Mouse (Mus musculus) testis, adult 2 months (tissue): ENCODE results near the gene Tmem147.

Source experiments
- CTCF ChIP-seq: fragments of 200-500 bp; IDR thresholded peaks from 2 replicates; pipeline ENCODE4 v1.5.1; 2012; ENCODE audit warnings: low read depth, mild to moderate bottlenecking, inconsistent platforms, low read length, moderate library complexity; ENCODE audit not compliant: control insufficient read depth, insufficient read depth, insufficient replicate concordance
- POLR2A ChIP-seq: fragments of 200-500 bp; IDR thresholded peaks from 2 replicates; pipeline ENCODE4 v1.6.1; 2012; ENCODE audit warnings: low read depth, mild to moderate bottlenecking, inconsistent platforms, low read length, moderate library complexity; ENCODE audit not compliant: control insufficient read depth

DNA sequence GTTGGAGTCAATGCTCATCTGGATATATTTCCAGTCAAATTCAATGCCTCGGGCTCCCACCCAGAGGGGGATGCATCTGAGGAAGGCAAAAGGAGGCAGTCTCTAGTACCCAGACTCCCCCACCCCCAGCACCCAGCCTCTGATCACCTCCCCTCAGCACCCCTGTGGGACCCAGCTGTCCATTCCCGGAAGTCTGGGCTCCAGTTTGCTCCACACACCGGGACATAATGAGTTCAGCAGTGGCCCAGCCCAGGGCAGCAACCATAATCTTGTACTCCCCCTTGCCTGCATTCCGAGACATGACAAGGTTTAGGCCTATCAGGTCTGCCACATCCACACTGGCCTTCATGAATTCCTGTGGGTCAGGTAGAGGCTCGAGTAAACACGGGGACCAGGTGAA is 1.1 kb downstream of the Tmem147 start:
- TF ChIP-seq CTCF: no peak
- TF ChIP-seq POLR2A: no peak
